Mouse (Mus musculus) Patski (cell line): ENCODE measurements around the gene Rad50. TPM values are rescaled to one million over a fixed set of nuclear protein-coding genes. Genes with fewer than 3 reads are reported as not detected.

ENCODE experiments used
- ATAC-seq: fragments of 100-300 bp; one replicate; pipeline ENCODE4 v1.8.0; 2021
- CTCF ChIA-PET: fragments of 350-600 bp; sonication (Branson Sonifier 250); formaldehyde crosslinking; loops from one replicate; lab custom pipeline; 2022; ENCODE audit warnings: inconsistent platforms; lab: Charles Lee
- POLR2A ChIA-PET: fragments of 350-600 bp; sonication (Branson Sonifier 250); formaldehyde crosslinking; loops from one replicate; lab custom pipeline; 2022; ENCODE audit warnings: antibody characterized with exemption, inconsistent platforms; lab: Charles Lee
- DNase-seq: peaks from one replicate; pipeline ENCODE4 v3.0.0-alpha.2; 2011; ENCODE audit warnings: low read depth, low spot score
- H3K27me3 ChIP-seq: fragments of 371-371 bp; one replicate; pipeline ENCODE4 v1.5.1; 2021
- CTCF ChIP-seq: fragments of 100-300 bp; IDR thresholded peaks from one replicate; pipeline ENCODE4 v1.5.1; 2021
- in situ Hi-C: fragments of 300-500 bp; cut with MboI; formaldehyde crosslinking; loops from 3 replicates; pipeline ENCODE4 v1.11.1; 2018; ENCODE audit warnings: low pct_unique_long_range_greater_than_20kb, mixed read lengths
- polyA plus RNA-seq: library from polyadenylated mRNA; unstranded; gene quantifications from one replicate; pipeline ENCODE4 v1.2.3, GENCODE M21; 2021

The Rad50 gene
- polyA plus RNA-seq, 1 experiment from 2014 or later: 20.9 TPM

- TF ChIP-seq CTCF: no peak
- ChIA-PET CTCF (no interaction called here), POLR2A (interaction anchor here (0.5 kb wide), 1 partner anchor 56 kb away, joined by 4 read pairs; the partner anchor contains the start of gene Kif3a)
- no peaks in the 10 kb centered on the region for H3K27me3 ChIP-seq
- no peak for ATAC-seq
- no peak for DNase-seq
- in situ Hi-C loops: no loop called here
Measured at GRCm38 (mm10) chr11:53622440-53622806, 84.7 kb downstream of the Rad50 start.

- ChIA-PET CTCF (no interaction called here), POLR2A (interaction anchor here (0.5 kb wide), 1 partner anchor 55 kb away, joined by 4 read pairs; the partner anchor contains the start of gene Kif3a)
- DNase-seq (no peak), ATAC-seq (no peak)
- no peaks in the 10 kb centered on the region for H3K27me3 ChIP-seq
- no peak for TF ChIP-seq CTCF
- in situ Hi-C loops: no loop called here
Measured at GRCm38 (mm10) chr11:53621582-53622439, 85.3 kb downstream of the Rad50 start.

- no peak for ATAC-seq
- in situ Hi-C loops: no loop called here
- POLR2A ChIA-PET: no interaction called here
- no peak for DNase-seq
- CTCF ChIA-PET: interaction anchor here (1.0 kb wide), 1 partner anchor 9 kb away, joined by 3 read pairs; no protein-coding TSS in a partner anchor
- H3K27me3 ChIP-seq: no peaks in the 10 kb centered on the region
- TF ChIP-seq CTCF: no peak
Measured at GRCm38 (mm10) chr11:53620094-53620493, 87.0 kb downstream of the Rad50 start.

- in situ Hi-C loops: no loop called here
- POLR2A ChIA-PET: no interaction called here
- no peaks in the 10 kb centered on the region for H3K27me3 ChIP-seq
- CTCF ChIA-PET: interaction anchor here (1.0 kb wide), 1 partner anchor 9 kb away, joined by 3 read pairs; no protein-coding TSS in a partner anchor
- TF ChIP-seq CTCF: no peak
- ATAC-seq: no peak
- DNase-seq: no peak
Measured at GRCm38 (mm10) chr11:53619428-53619827, 87.7 kb downstream of the Rad50 start.

GRCm38 (mm10) chr11:53618619-53619198 is 88.4 kb downstream of the Rad50 start, which contains the start of gene Il4:
TSS of gene Il4 (minus strand) at chr11:53618669.
- TF ChIP-seq CTCF: no peak
- ChIA-PET POLR2A (interaction anchor here (0.6 kb wide), 2 partner anchors 47 to 1130 kb away, joined by 4 read pairs; no protein-coding TSS in a partner anchor), CTCF (interaction anchor here (1.0 kb wide), 1 partner anchor 36 kb away, joined by 3 read pairs; no protein-coding TSS in a partner anchor)
- in situ Hi-C loops: no loop called here
- ATAC-seq: no peak
- DNase-seq: no peak
- H3K27me3 ChIP-seq: no peaks in the 10 kb centered on the region

GRCm38 (mm10) chr11:53617562-53618109 is 89.5 kb downstream of the Rad50 start:
- H3K27me3 ChIP-seq: no peaks in the 10 kb centered on the region
- CTCF ChIA-PET: no interaction called here
- DNase-seq (no peak), ATAC-seq (no peak)
- no peak for TF ChIP-seq CTCF
- in situ Hi-C loops: no loop called here
- POLR2A ChIA-PET: no interaction called here

- TF ChIP-seq CTCF: no peak
- CTCF ChIA-PET: no interaction called here
- POLR2A ChIA-PET: no interaction called here
- DNase-seq: no peak
- no peak for ATAC-seq
- in situ Hi-C loops: no loop called here
- no peaks in the 10 kb centered on the region for H3K27me3 ChIP-seq
Measured at GRCm38 (mm10) chr11:53616748-53617558, 90.2 kb downstream of the Rad50 start.

- POLR2A ChIA-PET: no interaction called here
- no peaks in the 10 kb centered on the region for H3K27me3 ChIP-seq
- no peak for TF ChIP-seq CTCF
- no peak for ATAC-seq
- CTCF ChIA-PET: no interaction called here
- no peak for DNase-seq
- in situ Hi-C loops: no loop called here
Measured at GRCm38 (mm10) chr11:53615575-53615974, 91.5 kb downstream of the Rad50 start.

- H3K27me3 ChIP-seq: no peaks in the 10 kb centered on the region
- ChIA-PET POLR2A (no interaction called here), CTCF (no interaction called here)
- DNase-seq (no peak), ATAC-seq (no peak)
- in situ Hi-C loops: no loop called here
- no peak for TF ChIP-seq CTCF
Measured at GRCm38 (mm10) chr11:53615172-53615571, 91.9 kb downstream of the Rad50 start.

GRCm38 (mm10) chr11:53609672-53610071 is 97.4 kb downstream of the Rad50 start:
- no peaks in the 10 kb centered on the region for H3K27me3 ChIP-seq
- DNase-seq (no peak), ATAC-seq (no peak)
- POLR2A ChIA-PET: no interaction called here
- CTCF ChIA-PET: no interaction called here
- TF ChIP-seq CTCF: no peak
- in situ Hi-C loops: no loop called here
